Mouse (Mus musculus) hindbrain, embryonic 15.5 days (tissue): ENCODE data around the gene Tsc22d2. TPM values are rescaled to one million over a fixed set of nuclear protein-coding genes. Genes with fewer than 3 reads are reported as not detected.
A peak's percentile ranks its signal among the peaks of the same experiment; 100 is the strongest.

ENCODE experiments used
- ATAC-seq: fragments of 200-750 bp; cut with Nextera tagmentation; 2 replicates; pipeline ENCODE4 v1.8.0; 2017; ENCODE audit warnings: low read depth, moderate number of reproducible peaks, moderate TSS enrichment; ENCODE audit not compliant: low FRiP score
- H3K27ac ChIP-seq: fragments of 300-500 bp; sonication (generic); replicated peaks from 2 replicates; pipeline ENCODE4 v1.5.1; 2015; ENCODE audit warnings: mild to moderate bottlenecking, inconsistent platforms
- H3K27me3 ChIP-seq: fragments of 300-500 bp; sonication (generic); 2 replicates; pipeline ENCODE4 v1.6.1; 2015; ENCODE audit warnings: control low read depth, inconsistent platforms
- H3K36me3 ChIP-seq: fragments of 300-500 bp; sonication (generic); 2 replicates; pipeline ENCODE4 v1.6.1; 2015; ENCODE audit warnings: control low read depth, inconsistent platforms
- H3K4me1 ChIP-seq: fragments of 300-500 bp; sonication (generic); replicated peaks from 2 replicates; pipeline ENCODE4 v1.6.1; 2015; ENCODE audit warnings: control low read depth, inconsistent platforms
- H3K4me2 ChIP-seq: fragments of 300-500 bp; sonication (generic); 2 replicates; pipeline ENCODE4 v1.6.1; 2015; ENCODE audit warnings: moderate library complexity, mild to moderate bottlenecking, inconsistent platforms
- H3K4me3 ChIP-seq: fragments of 300-500 bp; sonication (generic); 2 replicates; pipeline ENCODE4 v1.5.1; 2015; ENCODE audit warnings: mild to moderate bottlenecking, inconsistent platforms
- H3K9ac ChIP-seq: fragments of 300-500 bp; sonication (generic); 2 replicates; pipeline ENCODE4 v1.6.1; 2015; ENCODE audit warnings: inconsistent platforms
- H3K9me3 ChIP-seq: fragments of 300-500 bp; sonication (generic); 2 replicates; pipeline ENCODE4 v1.6.1; 2016; ENCODE audit warnings: control low read depth, inconsistent platforms
- WGBS: fragments of 180-500 bp; shearing (Covaris S2); methylation state at CpG from one replicate; pipeline ENCODE4 v1.1.7; 2015; 5-methylcytosine and 5-hydroxymethylcytosine counted together
- polyA plus RNA-seq: library from polyadenylated mRNA; unstranded; fragments of >200 nt; fragmentation: Nextera tagmentation; extraction: Ambion mirVana; gene quantifications from 2 replicates; pipeline ENCODE4 v1.2.1, GENCODE M21; 2015

Gene Tsc22d2
- 8.4 and 9.3 TPM in 2 replicates for polyA plus RNA-seq

DNA sequence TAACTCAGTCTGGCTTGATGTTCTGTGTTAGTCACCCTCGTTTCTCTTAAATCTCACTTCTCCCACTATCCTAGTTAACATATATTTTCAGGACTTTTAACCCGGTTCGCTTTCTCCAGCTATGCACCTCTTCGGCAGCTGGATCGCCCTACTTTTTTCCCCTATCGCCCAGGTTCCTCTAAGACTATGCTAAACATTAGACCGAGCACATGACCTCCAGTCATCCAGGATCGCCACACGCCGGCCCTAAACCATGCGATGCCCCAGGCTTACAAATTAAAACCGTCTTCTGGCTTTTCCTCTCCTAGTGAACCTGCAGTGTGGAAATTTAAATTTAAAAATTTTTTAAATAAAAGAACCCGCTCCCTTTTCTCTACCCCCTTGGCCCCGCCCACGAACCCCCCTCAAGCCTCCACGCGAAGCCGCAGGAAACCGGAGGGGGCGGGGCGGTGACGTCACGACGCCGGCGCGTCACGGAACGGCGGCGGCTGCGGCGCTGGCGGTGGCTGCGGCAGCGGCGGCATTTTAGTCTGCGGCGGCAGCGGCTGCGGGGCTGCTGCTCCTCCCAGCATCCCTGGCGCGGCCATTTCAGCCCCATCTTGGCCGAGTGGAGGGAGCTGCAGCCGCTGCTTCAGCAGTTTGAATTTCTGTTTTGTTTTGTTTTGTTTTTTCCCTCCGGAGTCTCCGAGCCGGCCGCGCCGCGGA, at the start of gene Tsc22d2:
Tsc22d2 (plus strand) TSS at position 482 of the 705 bp plus-strand sequence.
- under 1% methylated on average over 52 of the region's 52 CpGs for WGBS
- Histone ChIP-seq H3K4me2 (peak within 1 kb of the TSS; percentile 89), H3K4me3 (peak within 1 kb of the TSS; percentile 93), H3K9me3 (no peaks in the 10 kb centered on the region), H3K9ac (peak within 1 kb of the TSS; percentile 98), H3K36me3 (no peaks in the 10 kb centered on the region), H3K27ac (peak within 1 kb of the TSS; percentile 98), H3K27me3 (no peaks in the 10 kb centered on the region), H3K4me1 (peaks cover 19% of the 10 kb centered on the region)
- peak; percentile 83 for ATAC-seq

DNA sequence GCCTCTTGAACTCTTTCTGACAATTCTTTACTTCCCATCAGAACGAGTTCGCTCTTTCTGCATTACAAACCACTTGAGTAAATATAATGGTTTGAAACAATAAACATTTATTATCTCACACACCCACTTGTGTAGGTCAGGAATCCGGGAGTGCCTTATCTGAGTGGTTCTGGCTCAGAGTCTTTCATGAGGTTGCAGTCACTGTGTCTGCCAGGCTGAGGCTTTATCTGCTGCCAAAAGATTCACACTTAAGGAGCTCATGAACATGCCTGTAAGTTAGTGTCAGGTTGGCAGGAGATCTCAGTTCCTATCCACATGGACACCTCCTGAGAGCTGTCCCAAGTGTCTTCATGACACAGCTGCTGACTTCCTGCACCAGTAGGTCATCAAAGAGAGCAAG, 47.8 kb upstream of the Tsc22d2 start:
- 68% methylated on average over 3 of the region's 3 CpGs for WGBS
- Histone ChIP-seq H3K27me3 (no peaks in the 10 kb centered on the region), H3K4me2 (no peak overlapping the region), H3K9ac (no peak overlapping the region), H3K9me3 (no peaks in the 10 kb centered on the region), H3K4me1 (peaks cover 2% of the 10 kb centered on the region; the same call in 1 of the 2 replicates), H3K27ac (no peak overlapping the region), H3K36me3 (no peaks in the 10 kb centered on the region), H3K4me3 (no peak overlapping the region)
- ATAC-seq: no peak

DNA sequence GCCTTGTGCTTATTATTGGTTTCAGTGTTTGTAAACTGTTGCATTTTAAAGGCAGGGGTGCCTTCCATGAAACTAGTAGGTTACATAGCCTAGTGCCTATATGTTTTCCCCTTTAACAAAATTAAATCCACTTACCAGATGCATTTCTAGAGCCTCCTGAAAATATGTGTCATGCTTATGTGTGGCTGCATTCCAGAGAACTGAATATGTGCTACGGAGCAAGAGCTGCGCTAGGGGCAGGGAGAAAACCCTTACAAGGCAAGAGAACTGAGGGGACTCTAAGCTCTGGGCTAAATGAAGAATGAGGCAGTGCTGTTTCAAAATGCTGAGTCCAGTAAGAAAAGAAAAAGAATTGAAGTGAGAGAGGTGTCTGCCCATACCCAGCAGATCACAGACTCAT, 43.7 kb upstream of the Tsc22d2 start:
- H3K36me3 ChIP-seq: no peaks in the 10 kb centered on the region
- H3K27ac ChIP-seq: no peak overlapping the region
- H3K4me2 ChIP-seq: no peak overlapping the region
- 88% methylated on average over 2 of the region's 2 CpGs for WGBS
- ATAC-seq: no peak
- H3K27me3 ChIP-seq: no peaks in the 10 kb centered on the region
- no peaks in the 10 kb centered on the region for H3K9me3 ChIP-seq
- peaks cover 17% of the 10 kb centered on the region for H3K4me1 ChIP-seq
- H3K9ac ChIP-seq: no peak overlapping the region
- no peak overlapping the region for H3K4me3 ChIP-seq

DNA sequence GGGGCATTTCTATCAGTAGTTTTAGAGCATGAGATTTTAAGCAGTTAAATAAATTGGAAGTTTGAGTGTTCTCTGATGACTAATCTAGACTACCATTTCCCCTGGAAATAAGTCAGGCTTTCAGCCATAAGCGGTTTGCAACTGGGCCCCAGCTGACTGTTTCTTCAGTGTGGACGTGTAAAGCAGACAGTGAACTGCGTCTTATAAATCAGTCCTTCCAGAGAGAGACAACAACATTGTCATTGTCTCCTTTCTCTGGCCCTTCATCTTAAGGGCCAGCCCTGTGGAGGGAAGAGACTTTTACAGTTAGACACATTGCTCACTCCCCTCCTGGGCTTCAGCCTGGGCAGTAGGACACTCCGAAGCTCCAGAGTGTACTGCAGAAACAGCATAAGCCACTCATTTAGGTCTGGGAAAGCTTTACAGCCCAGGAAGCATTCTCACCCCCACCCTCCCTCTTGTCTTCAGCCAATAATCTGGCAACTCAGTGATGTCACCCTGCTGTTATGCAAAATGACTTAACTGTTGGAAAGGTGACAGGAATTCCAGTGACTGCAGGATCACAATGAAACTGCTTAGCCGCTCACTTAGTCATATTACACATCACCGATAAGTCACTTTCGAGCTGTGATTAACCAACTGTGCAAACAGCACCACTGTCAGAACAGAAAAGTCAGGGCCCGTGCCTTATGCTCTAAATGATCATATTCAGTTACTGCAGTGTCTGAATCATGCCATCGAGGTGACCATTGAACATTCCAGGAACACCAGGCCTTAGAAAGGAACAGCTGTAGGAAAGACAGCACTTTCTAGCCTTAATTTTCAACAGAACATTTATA, 42.2 kb upstream of the Tsc22d2 start:
- Histone ChIP-seq H3K27ac (peak overlapping the region; percentile 52; the same call in 1 of the 2 replicates), H3K4me3 (peak overlapping the region; percentile 9; the same call in 1 of the 2 replicates), H3K9me3 (no peaks in the 10 kb centered on the region), H3K9ac (no peak overlapping the region), H3K36me3 (no peaks in the 10 kb centered on the region), H3K4me2 (peak overlapping the region; percentile 42), H3K27me3 (no peaks in the 10 kb centered on the region), H3K4me1 (peaks cover 17% of the 10 kb centered on the region)
- ATAC-seq: peak; percentile 94
- WGBS: 9% methylated on average over 9 of the region's 9 CpGs

DNA sequence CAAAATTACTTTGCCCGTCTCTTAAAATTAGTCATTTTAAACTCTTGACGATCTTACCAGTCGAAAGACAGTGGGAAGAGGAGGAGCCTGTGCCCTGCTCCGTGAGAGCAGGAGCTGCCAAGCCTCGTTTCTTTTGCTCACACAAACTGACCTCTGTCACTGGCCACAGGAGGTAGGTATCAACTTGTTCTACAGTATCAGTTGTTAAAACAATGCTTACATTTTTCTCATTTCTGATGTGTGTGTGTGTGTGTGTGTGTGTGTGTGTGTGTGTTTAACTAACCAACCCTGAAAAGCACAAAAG, 41.7 kb upstream of the Tsc22d2 start:
- peak; percentile 31; the same call in 1 of the 2 replicates for ATAC-seq
- peak overlapping the region; percentile 9; the same call in 1 of the 2 replicates for H3K4me3 ChIP-seq
- 11% methylated on average over 5 of the region's 5 CpGs for WGBS
- H3K9ac ChIP-seq: no peak overlapping the region
- H3K36me3 ChIP-seq: no peaks in the 10 kb centered on the region
- H3K27me3 ChIP-seq: no peaks in the 10 kb centered on the region
- H3K4me2 ChIP-seq: peak overlapping the region; percentile 42
- H3K27ac ChIP-seq: no peak overlapping the region
- H3K9me3 ChIP-seq: no peaks in the 10 kb centered on the region
- H3K4me1 ChIP-seq: peaks cover 17% of the 10 kb centered on the region

DNA sequence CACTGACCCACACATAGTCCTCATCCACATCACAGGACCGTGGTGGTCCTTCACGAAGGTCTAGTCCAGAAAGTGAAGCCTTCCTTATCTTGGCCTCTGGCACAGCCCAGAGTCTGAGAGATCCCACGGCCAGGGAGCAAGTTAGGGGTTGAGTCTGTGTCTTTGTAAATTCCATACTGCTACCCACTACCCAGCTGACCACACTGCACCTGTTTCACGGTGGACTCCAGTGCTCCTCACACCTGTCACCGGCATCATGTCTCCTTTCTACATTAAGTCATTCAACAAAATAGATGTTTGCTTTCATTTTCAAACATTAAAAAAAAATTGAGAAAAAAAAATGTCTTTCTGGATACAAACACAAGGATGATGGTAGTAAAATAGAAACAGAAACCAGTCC, 40.2 kb upstream of the Tsc22d2 start:
- H3K4me1 ChIP-seq: peaks cover 17% of the 10 kb centered on the region
- no peak overlapping the region for H3K27ac ChIP-seq
- 92% methylated on average over 5 of the region's 5 CpGs for WGBS
- ATAC-seq: no peak
- no peak overlapping the region for H3K4me2 ChIP-seq
- no peak overlapping the region for H3K9ac ChIP-seq
- no peaks in the 10 kb centered on the region for H3K27me3 ChIP-seq
- H3K36me3 ChIP-seq: no peaks in the 10 kb centered on the region
- no peaks in the 10 kb centered on the region for H3K9me3 ChIP-seq
- H3K4me3 ChIP-seq: no peak overlapping the region

DNA sequence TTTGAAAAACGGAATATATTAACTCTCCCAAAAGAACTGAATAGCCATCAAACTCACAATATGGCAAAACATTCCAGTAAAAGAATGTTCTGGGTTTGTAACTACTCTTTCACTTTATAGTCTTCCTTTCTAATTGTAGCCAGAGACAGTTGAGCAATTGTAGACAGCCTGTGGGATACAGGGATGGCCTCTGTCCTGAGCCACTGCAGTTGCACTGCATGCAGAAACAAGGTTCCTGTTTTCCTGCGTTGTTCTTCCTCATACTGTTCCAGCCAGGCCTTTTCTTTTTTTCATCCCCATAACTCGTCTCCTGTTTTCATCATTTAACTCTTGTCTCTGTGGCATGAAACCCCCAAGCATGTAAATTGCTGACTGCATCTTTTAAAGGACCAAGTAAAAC, 37.8 kb upstream of the Tsc22d2 start:
- H3K27me3 ChIP-seq: no peaks in the 10 kb centered on the region
- no peak overlapping the region for H3K4me3 ChIP-seq
- H3K9ac ChIP-seq: no peak overlapping the region
- 75% methylated on average over 3 of the region's 3 CpGs for WGBS
- no peak for ATAC-seq
- H3K36me3 ChIP-seq: no peaks in the 10 kb centered on the region
- H3K4me1 ChIP-seq: peaks cover 15% of the 10 kb centered on the region
- H3K4me2 ChIP-seq: no peak overlapping the region
- no peaks in the 10 kb centered on the region for H3K9me3 ChIP-seq
- H3K27ac ChIP-seq: no peak overlapping the region

DNA sequence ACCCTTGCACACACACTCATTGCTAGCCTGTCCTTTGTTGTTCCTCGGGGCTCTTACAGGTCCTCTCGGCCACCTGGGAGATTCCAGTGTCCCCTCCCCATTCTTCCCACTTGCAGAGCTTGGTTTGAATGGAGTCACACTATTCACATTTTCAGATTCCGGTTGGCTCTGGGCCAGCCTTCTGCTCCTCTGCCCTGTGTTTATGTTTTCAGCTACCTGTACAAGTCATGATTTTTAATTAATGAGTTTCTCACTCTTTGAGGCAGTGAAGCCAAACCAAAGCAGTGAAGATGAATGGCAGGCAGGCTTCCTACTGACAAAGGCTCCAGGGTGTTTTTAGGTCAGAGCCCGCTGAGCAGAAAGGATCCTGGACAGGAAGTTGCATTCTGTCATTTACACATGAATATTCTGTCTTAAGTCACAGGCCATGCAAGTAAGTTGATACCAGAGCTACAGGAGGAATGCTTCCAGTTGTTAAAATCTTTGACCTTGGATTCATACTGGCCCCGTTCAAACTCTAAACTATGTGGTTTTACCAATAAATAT, 36.9 kb upstream of the Tsc22d2 start:
- peaks cover 6% of the 10 kb centered on the region; the same call in 1 of the 2 replicates for H3K4me1 ChIP-seq
- no peaks in the 10 kb centered on the region for H3K9me3 ChIP-seq
- ATAC-seq: no peak
- no peaks in the 10 kb centered on the region for H3K27me3 ChIP-seq
- 39% methylated on average over 5 of the region's 5 CpGs for WGBS
- H3K4me3 ChIP-seq: no peak overlapping the region
- no peak overlapping the region for H3K4me2 ChIP-seq
- H3K27ac ChIP-seq: no peak overlapping the region
- H3K9ac ChIP-seq: no peak overlapping the region
- H3K36me3 ChIP-seq: no peaks in the 10 kb centered on the region

DNA sequence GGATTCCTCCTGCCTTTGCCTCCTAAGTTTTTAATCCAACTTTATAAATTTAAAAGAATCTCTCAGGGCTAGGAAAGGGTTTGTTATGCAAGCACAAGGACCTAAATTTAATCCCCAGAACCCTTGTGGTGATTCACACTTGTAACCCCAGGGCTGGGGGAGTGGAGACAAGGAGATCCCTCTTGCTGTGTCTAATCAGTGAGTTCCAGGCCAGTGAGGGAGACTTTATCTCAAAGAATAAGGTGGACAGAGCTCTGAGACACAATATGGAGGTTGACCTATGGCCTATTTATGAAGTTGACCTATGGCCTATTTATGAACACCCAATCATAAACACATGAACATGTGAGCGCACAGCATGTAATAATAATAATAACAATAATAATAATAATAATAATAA, 31.8 kb upstream of the Tsc22d2 start:
- no peak for ATAC-seq
- 100% methylated on average over 1 of the region's 1 CpGs for WGBS
- Histone ChIP-seq H3K9ac (no peak overlapping the region), H3K4me3 (no peak overlapping the region), H3K9me3 (no peaks in the 10 kb centered on the region), H3K4me1 (no peaks in the 10 kb centered on the region), H3K4me2 (no peak overlapping the region), H3K36me3 (no peaks in the 10 kb centered on the region), H3K27ac (no peak overlapping the region), H3K27me3 (no peaks in the 10 kb centered on the region)

DNA sequence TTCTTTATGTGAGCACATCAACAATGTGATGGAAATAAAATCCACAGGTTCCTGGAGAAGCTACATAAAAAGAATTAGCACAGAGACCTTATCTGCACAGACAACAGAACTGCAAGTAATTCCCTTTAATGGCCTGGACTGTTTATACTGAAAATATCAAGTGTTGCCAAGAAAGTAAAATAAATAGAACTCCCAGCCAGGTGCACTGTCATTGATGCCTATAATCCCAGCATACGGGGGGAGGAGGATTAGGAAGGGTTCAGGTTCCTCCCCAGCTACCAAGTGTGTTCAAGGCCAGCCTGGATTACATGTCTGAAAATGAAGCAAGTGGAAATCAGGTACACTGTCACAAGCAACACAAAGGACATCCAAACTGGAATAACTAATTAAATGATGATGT, 29.5 kb upstream of the Tsc22d2 start:
- Histone ChIP-seq H3K36me3 (no peaks in the 10 kb centered on the region), H3K27ac (no peak overlapping the region), H3K9ac (no peak overlapping the region), H3K27me3 (no peaks in the 10 kb centered on the region), H3K4me3 (no peak overlapping the region), H3K4me1 (no peaks in the 10 kb centered on the region), H3K4me2 (no peak overlapping the region), H3K9me3 (no peaks in the 10 kb centered on the region)
- WGBS: 79% methylated on average over 1 of the region's 1 CpGs
- no peak for ATAC-seq

DNA sequence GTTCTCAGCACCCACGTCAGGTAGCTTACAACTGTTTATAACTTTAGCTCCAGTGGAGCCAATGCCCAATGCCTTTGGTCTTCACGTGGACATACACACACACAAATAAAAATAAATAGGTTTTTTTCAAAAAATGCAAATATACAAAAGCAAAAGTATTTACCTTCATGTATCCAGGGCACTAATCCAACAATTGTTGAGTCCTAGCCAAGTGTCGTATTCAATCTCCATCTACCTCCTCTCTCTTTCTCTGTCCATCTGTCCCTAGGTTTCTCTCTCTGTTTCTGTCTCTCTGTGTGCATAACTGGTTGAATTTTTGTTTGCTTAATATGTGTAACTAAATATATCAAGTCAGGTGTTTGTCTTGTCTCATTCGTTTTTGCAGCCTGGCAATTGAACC, 25.8 kb upstream of the Tsc22d2 start:
- whole genome bisulfite sequencing: 85% methylated on average over 4 of the region's 4 CpGs

DNA sequence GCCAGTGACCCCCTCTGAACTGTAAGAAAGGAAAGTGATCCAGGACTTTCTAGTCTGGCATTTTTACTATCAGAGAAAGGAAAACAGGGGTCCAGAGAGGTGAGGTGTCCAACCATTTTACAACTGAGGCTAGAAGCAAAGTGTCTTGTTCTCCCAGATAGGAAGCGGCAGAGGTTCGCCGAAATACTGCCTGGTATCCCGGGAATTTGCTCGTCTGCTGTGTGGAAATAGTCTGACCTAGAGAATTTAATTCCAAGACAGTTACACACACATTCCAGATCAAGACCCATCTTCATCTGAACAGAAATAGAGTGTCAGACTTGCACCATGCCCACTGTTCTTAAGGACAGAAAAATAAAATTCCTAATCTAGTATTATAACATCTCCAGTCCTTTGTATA, 16.0 kb upstream of the Tsc22d2 start:
- Histone ChIP-seq H3K4me1 (no peaks in the 10 kb centered on the region), H3K4me3 (no peak overlapping the region), H3K27me3 (no peaks in the 10 kb centered on the region), H3K4me2 (no peak overlapping the region), H3K9ac (no peak overlapping the region), H3K36me3 (no peaks in the 10 kb centered on the region), H3K9me3 (no peaks in the 10 kb centered on the region), H3K27ac (no peak overlapping the region)
- 81% methylated on average over 5 of the region's 5 CpGs for WGBS
- no peak for ATAC-seq

More for the DNA sequence above, 25.8 kb upstream of the Tsc22d2 start:
- H3K27me3 ChIP-seq: no peaks in the 10 kb centered on the region
- no peak overlapping the region for H3K4me3 ChIP-seq
- no peak for ATAC-seq
- H3K36me3 ChIP-seq: no peaks in the 10 kb centered on the region
- H3K4me1 ChIP-seq: no peaks in the 10 kb centered on the region
- no peaks in the 10 kb centered on the region for H3K9me3 ChIP-seq
- H3K9ac ChIP-seq: no peak overlapping the region
- H3K27ac ChIP-seq: no peak overlapping the region
- H3K4me2 ChIP-seq: no peak overlapping the region
